Mouse (Mus musculus) E14TG2a.4 (cell line): Measurements from ENCODE around the gene Rita1.

Experiments used
- CTCF ChIP-seq: conservative IDR thresholded peaks from 2 replicates; pipeline ENCODE4 v1.5.1; 2014; ENCODE audit warnings: low read length
- NANOG ChIP-seq: IDR thresholded peaks from 2 replicates; pipeline ENCODE4 v1.6.1; 2014; ENCODE audit warnings: borderline replicate concordance, low read length, mixed read lengths
- POU5F1 ChIP-seq: IDR thresholded peaks from 2 replicates; pipeline ENCODE4 v1.6.1; 2014; ENCODE audit warnings: low read length, borderline replicate concordance

DNA sequence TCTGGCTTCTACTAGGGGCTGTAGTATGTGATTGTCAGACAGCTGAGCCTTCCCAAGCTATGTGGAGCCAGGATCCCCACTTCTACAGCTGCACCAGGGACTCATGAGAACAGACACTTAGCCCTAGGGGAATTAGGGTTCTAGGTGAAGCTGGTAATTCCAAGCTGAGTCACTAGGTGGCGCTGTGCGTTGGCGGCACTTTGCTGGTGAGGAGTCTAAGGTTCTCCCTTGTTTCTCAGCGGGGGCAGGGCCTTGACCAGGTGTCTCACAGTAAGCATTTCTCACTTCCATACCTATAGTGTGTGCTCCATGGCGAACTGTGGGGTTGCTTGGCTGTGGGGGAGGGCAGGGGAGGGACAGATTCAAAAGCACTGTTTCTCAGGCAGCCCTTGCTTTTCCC is 6.8 kb upstream of the Rita1 start:
- peak; percentile 98 for TF ChIP-seq CTCF
- no peak for TF ChIP-seq NANOG
- TF ChIP-seq POU5F1: no peak
